Mouse (Mus musculus) cerebellum, adult 9-10 months (tissue): ENCODE data around the gene Psph.
A peak's percentile ranks its signal among the peaks of the same experiment; 100 is the strongest.

Experiments used
- DNase-seq: peaks from one replicate; pipeline ENCODE4 v3.0.0; 2022

Gene Psph

DNA sequence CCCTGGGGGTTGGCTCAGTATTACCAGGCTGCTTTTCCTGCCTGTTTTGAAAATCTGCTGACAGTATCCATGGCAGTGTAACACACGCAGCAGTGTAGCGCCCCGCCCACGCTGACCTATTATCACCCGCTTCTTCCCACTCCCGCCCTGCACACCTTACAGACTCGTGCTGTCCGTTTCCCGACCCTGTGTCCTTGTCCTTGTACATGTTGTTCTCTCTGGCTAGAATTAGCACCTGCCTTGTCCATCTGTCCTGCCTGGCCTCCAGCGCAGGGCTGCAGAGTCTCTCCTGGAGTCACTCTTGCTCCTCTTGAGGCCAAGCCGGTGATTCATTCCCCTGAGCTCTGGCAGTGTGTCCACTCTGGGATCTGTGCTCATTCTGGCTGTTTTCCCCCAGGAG, 56.9 kb downstream of the Psph start:
- peak; percentile 88 for DNase-seq

DNA sequence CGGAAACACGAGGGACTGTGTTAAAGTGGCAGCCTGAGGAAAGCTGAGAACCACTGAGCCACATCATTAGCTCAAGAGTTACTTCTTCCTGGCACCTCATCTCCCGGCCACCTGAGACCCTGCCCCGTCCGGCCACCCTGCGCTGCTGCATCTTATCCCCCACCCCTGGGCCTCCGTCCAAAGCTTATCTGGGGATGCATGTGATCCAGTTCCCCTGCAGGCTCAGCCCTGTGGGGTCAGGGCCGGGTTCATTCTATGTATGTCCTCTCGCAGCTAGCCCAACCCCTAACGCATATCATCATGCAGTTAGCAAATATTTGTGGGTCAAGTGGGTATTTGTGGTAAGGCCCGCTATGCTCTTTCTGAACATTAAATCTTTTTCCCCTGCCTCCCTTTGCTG, 58.0 kb downstream of the Psph start:
- DNase-seq, result no peak

DNA sequence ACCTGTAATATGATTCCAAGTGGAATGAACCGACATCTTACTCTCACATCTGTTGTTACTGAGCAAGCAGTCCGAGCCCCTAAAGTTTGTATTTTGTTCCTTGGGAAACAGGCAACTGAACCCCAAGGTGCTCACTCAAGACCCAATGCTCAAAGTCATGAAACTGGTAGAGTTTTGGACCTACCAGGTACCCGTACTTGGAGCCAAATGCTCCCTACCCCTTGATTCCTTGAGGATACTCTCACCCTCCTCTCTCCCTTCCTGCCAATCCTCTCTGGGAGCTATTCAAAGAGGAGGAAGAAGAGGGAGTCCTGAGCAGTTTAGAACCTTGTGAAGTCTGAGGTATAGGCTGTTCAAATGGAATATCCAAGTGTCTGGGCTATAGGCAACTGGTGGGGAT, 60.5 kb downstream of the Psph start:
- DNase-seq, result no peak

DNA sequence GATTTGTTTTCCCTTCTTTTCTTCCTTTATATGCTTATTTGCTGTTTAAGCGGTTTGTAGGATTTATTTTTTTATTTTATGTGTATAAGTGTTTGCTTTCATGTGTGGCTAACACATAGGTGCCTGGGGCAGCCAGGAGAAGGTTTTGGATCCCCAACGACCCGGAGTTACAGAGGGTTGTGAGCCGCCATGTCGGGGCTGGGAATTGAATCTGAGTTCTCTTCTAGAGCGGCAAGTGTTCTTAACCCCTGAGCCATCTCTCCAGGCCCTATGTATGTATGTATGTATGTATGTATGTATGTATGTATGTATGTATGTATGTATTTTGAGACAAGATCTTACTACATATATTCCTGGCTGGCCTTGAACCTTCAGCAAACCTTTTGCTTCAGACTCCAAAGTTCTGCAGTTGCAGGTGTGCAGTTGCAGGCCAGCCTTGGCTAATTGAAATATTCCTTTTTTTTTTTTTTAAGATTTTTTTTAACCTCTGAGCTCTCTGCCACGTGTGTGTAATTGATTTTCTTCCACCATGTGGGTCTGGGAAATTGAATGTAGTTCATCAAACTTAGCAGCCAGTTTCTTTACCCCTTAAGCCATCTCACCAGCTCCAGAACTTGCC, 61.4 kb downstream of the Psph start:
- DNase-seq, result no peak

DNA sequence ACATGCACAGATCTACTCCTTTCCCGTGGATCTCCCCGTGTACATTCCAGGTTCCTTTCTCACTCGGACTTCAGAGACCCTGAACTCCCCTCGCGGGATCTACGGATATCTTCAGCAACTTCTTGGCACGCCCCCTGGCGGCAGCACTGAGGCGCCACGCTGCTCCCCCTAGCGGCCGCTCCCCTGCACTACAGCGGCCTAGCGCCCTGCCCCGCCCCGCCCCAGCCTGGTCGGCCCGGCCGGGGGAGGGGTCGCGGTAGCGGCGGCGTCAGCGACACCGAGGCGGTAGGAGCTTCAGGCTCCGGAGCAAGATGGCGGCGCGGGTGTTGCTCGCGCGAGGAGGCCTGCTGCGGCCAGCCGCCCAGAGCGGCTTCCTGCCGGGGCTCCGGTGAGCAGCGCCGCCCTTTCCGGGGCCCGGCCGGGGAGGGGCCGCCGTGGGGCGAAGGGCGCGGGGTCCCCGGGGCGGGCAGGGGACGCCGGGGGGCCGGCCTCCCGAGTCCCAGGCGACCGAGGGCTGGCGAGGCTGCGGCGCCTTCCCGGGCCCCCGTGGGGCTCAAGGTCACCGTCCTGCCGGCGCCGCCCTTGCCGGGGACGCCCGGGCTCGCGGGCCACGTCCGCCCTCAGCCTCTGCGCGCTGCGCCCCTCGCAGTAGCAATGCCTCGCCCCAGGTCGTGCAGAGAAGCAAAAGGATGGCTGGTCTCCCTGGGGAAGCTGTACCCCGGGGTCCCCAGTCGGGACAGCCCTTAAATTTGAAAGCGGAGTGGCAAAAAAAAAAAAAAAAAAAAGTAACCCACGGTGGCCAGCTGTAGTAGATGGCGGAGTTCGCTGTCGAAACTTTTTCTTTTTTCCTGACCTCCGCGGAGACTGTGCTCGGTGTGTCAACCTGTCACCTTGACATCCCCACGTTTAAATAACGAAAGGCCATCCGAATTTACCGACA, 62.1 kb downstream of the Psph start, which contains the start of gene Nipsnap2:
Gene Nipsnap2, plus strand, starts transcription at position 230 of the 940 bp plus-strand sequence.
- DNase-seq, result peak; percentile 92

DNA sequence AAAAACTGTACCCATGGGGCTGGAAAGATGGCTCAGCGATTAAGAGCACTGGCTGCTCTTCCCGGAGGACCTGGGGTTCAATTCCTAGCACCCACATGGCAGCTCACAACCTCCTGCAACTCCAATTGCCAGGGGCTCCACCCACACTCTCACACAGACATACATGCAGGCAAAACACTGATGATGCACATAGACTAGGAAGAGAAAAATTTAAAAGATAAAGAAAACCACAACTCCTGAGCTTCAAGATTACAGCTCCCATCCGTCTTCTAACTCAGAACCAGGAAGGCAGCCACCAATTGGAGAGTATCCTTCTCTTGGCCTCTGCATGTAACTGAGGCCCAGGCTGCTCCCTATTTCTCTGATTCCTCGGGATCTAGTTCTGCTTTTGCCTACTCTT, 63.0 kb downstream of the Psph start:
- no peak for DNase-seq

DNA sequence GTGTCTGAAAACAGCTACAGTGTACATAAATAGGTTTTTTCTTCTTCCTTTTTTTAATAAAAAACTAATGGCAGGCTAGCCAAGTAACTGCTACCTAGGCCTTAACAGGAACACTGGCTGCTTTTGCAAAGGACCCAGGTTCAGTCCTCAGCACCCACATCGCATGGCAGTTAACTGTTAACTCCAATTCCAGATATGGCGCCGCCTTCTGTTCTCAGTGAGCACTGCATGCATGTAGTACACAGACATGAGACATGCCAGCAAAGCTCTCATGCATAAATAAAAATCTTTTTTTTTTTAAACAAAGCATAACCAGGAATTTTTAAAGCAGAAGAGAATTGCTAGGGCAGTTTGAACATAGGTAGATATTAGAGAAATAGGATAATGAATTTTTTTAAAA, 67.1 kb downstream of the Psph start:
- no peak for DNase-seq

DNA sequence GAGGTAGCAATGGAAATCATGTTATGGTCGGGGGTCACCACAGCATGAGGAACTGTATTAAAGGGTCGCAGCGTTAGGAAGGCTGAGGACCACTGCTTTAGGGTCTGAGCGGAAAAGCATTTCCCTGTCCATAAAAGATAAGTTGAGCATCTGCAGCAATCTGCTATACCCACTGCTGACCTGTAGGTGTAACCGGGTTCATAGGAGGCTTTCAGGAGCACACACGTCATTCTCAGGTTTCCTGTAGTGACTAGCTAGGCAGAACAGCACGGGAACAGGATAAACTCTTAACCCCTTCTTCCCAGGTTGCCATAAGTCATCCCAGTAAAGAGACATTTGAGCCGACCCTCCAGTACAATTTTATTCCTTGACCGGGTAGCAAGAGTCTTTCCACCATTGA, 70.2 kb downstream of the Psph start:
- no peak for DNase-seq
